Mouse (Mus musculus): ENCODE results near the gene Shf. TPM values are rescaled to one million over a fixed set of nuclear protein-coding genes. Genes with fewer than 3 reads are reported as not detected.
A peak's percentile ranks its signal among the peaks of the same experiment; 100 is the strongest.

Shf gene
- polyA plus RNA-seq, 1 experiment from 2014 or later = 2.0 TPM

- H3K9me3 ChIP-seq (ENCODE audit: control insufficient read depth) = no peaks in the 10 kb centered on the region
- 76% methylated on average over 3 of the region's 3 CpGs for WGBS
- H3K4me2 ChIP-seq (replicated peaks; ENCODE audit: low read depth) = no peak overlapping the region
- TF ChIP-seq CTCF (IDR thresholded peaks at IDR 0.05; ENCODE audit: low read depth) = no peak
- H3K27ac ChIP-seq (ENCODE audit: low read depth, low read length) = no peak overlapping the region
- no peak overlapping the region for H3K9ac ChIP-seq (ENCODE audit: low read depth, low read length)
- no peak overlapping the region for H3K4me3 ChIP-seq (ENCODE audit: low read depth, low read length)
- H3K27me3 ChIP-seq (replicated peaks; ENCODE audit: control insufficient read depth, insufficient read depth, low read length) = no peaks in the 10 kb centered on the region
- H3K36me3 ChIP-seq (ENCODE audit: control insufficient read depth, insufficient read depth) = no peaks in the 10 kb centered on the region
- no peak for ATAC-seq
- 0 out of 2 replicates have a peak, but pooled peaks cover 4% of the 10 kb centered on the region for H3K4me1 ChIP-seq (replicated peaks; ENCODE audit: control insufficient read depth, insufficient read depth, low read length)
Observed at GRCm38 (mm10) chr2:122372067-122372466, 3.1 kb upstream of the Shf start.

DNA sequence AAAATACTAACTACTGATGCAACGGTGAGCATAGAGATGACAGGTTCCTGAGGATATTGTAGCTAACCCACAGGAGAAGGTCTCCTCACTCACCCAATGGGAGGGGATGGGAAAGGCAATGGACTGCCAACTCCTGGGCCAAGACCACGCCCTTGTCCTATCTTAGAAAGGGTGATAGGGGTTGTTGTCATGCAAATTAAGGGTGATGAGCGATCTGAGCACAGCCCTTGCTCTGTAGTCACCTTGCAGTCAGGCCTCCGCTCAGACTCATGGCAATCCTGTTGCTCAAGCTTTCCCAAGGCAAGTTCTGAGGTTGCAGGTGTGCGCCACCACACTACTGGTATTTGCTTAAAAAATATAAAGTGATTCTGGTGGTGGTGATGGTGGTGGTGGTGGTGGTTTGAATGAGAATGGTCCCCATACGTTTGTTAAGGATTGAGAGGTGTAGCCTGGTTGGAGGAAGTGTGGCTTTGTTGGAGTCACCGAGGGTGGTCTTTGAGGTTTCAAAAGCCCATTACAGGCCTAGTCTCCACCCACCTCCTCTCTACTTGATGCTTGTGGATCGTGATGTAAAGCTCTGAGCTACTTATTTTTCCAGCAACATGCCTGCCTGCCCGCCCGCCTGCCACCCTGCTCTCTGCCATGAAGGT is 1.3 kb upstream of the Shf start:
- Histone ChIP-seq H3K4me2 (replicated peaks; ENCODE audit: low read depth) (no peak overlapping the region), H3K9me3 (ENCODE audit: control insufficient read depth) (no peaks in the 10 kb centered on the region), H3K27ac (ENCODE audit: low read depth, low read length) (no peak overlapping the region), H3K36me3 (ENCODE audit: control insufficient read depth, insufficient read depth) (no peaks in the 10 kb centered on the region), H3K9ac (ENCODE audit: low read depth, low read length) (no peak overlapping the region), H3K27me3 (replicated peaks; ENCODE audit: control insufficient read depth, insufficient read depth, low read length) (no peaks in the 10 kb centered on the region), H3K4me1 (replicated peaks; ENCODE audit: control insufficient read depth, insufficient read depth, low read length) (0 out of 2 replicates have a peak, but pooled peaks cover 4% of the 10 kb centered on the region), H3K4me3 (ENCODE audit: low read depth, low read length) (no peak overlapping the region)
- no peak for ATAC-seq
- WGBS = 54% methylated on average over 10 of the region's 10 CpGs
- no peak for TF ChIP-seq CTCF (IDR thresholded peaks at IDR 0.05; ENCODE audit: low read depth)

DNA sequence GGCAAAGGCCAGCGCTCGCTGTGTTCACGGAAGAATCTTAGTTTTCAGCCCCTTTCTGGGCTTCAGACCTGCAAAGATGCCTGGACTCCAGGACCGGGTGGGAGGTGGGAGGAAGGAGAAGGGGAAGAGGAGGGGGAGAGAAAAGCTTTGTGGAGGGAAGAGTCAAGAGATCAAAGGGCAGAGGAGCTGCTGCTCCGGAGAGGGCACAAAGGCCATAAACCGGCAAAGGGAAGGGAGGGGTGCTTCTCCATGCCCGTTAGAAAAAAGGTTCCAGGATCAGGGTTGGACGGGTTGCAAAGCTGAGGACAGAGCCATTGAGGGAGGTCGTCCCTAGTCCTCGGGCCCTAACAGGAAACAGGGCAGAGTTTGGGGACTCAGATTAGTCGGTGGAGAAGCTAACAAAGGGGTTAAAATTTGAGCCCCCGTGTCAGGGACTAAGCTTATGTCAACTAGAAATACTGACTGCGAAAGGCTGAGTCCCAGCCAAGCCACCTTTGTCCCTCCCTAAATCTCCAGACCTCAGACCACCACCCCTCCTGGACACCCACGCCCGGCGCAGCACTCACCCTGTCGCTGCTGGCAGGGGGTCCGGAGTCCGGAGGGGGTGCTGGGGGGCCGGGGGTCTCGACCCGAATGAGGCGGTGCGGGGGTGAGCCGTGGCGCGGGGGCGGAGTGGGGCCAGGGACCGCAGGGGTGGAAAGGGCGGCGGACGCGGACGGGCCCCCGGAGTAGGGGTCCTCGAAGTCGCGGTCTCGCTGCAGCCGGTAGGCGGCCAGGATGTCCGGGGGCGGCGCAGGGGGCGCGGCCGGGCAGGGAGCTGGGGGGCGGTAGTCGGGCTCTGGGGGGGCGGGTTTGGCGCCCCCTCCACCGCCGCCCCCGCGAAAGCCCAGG is 636 bp downstream of the Shf start:
- peak overlapping the region; percentile 99 for H3K4me2 ChIP-seq (replicated peaks; ENCODE audit: low read depth)
- peak overlapping the region; percentile 58; the same call in 1 of the 2 replicates for H3K27ac ChIP-seq (ENCODE audit: low read depth, low read length)
- no peaks in the 10 kb centered on the region for H3K9me3 ChIP-seq (ENCODE audit: control insufficient read depth)
- H3K4me3 ChIP-seq (ENCODE audit: low read depth, low read length) = peak overlapping the region; percentile 81
- no peaks in the 10 kb centered on the region for H3K36me3 ChIP-seq (ENCODE audit: control insufficient read depth, insufficient read depth)
- peak; percentile 31; the same call in 1 of the 2 replicates for TF ChIP-seq CTCF (IDR thresholded peaks at IDR 0.05; ENCODE audit: low read depth)
- WGBS = 4% methylated on average over 21 of the region's 55 CpGs
- H3K27me3 ChIP-seq (replicated peaks; ENCODE audit: control insufficient read depth, insufficient read depth, low read length) = no peaks in the 10 kb centered on the region
- H3K4me1 ChIP-seq (replicated peaks; ENCODE audit: control insufficient read depth, insufficient read depth, low read length) = 0 out of 2 replicates have a peak, but pooled peaks cover 4% of the 10 kb centered on the region
- ATAC-seq = peak; percentile 54
- peak overlapping the region; percentile 77 for H3K9ac ChIP-seq (ENCODE audit: low read depth, low read length)

DNA sequence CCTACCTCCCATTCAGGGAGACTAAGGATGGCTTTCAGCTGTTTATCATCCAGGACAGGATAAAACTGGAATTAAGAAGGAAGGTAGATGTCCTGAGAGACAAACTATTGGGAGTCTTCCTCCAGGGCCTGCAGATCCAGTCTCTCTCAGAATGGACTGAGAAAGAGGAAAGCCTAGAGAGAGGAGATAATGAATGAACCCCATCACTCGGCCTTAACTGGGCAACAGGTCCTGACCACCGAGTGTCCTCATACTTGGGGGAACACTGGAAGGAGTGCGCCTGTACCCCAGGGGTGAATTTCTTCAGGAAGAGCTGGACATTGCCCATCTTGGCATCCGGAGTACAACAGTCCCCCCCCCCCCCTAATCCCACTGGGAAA is 1.3 kb downstream of the Shf start:
- peak overlapping the region; percentile 99 for H3K4me2 ChIP-seq (replicated peaks; ENCODE audit: low read depth)
- peak overlapping the region; percentile 81 for H3K4me3 ChIP-seq (ENCODE audit: low read depth, low read length)
- no peak overlapping the region for H3K9ac ChIP-seq (ENCODE audit: low read depth, low read length)
- ATAC-seq = no peak
- no peaks in the 10 kb centered on the region for H3K9me3 ChIP-seq (ENCODE audit: control insufficient read depth)
- no peak for TF ChIP-seq CTCF (IDR thresholded peaks at IDR 0.05; ENCODE audit: low read depth)
- H3K27ac ChIP-seq (ENCODE audit: low read depth, low read length) = no peak overlapping the region
- 24% methylated on average over 4 of the region's 4 CpGs for WGBS
- no peaks in the 10 kb centered on the region for H3K36me3 ChIP-seq (ENCODE audit: control insufficient read depth, insufficient read depth)
- no peaks in the 10 kb centered on the region for H3K27me3 ChIP-seq (replicated peaks; ENCODE audit: control insufficient read depth, insufficient read depth, low read length)
- 0 out of 2 replicates have a peak, but pooled peaks cover 4% of the 10 kb centered on the region for H3K4me1 ChIP-seq (replicated peaks; ENCODE audit: control insufficient read depth, insufficient read depth, low read length)

GRCm38 (mm10) chr2:122367181-122367580 is 1.8 kb downstream of the Shf start:
- Histone ChIP-seq H3K4me3 (ENCODE audit: low read depth, low read length) (no peak overlapping the region), H3K27ac (ENCODE audit: low read depth, low read length) (no peak overlapping the region), H3K4me2 (replicated peaks; ENCODE audit: low read depth) (peak overlapping the region; percentile 99), H3K36me3 (ENCODE audit: control insufficient read depth, insufficient read depth) (no peaks in the 10 kb centered on the region), H3K9me3 (ENCODE audit: control insufficient read depth) (no peaks in the 10 kb centered on the region), H3K9ac (ENCODE audit: low read depth, low read length) (no peak overlapping the region), H3K4me1 (replicated peaks; ENCODE audit: control insufficient read depth, insufficient read depth, low read length) (0 out of 2 replicates have a peak, but pooled peaks cover 4% of the 10 kb centered on the region), H3K27me3 (replicated peaks; ENCODE audit: control insufficient read depth, insufficient read depth, low read length) (no peaks in the 10 kb centered on the region)
- no peak for ATAC-seq
- TF ChIP-seq CTCF (IDR thresholded peaks at IDR 0.05; ENCODE audit: low read depth) = no peak
- 50% methylated on average over 4 of the region's 4 CpGs for WGBS

DNA sequence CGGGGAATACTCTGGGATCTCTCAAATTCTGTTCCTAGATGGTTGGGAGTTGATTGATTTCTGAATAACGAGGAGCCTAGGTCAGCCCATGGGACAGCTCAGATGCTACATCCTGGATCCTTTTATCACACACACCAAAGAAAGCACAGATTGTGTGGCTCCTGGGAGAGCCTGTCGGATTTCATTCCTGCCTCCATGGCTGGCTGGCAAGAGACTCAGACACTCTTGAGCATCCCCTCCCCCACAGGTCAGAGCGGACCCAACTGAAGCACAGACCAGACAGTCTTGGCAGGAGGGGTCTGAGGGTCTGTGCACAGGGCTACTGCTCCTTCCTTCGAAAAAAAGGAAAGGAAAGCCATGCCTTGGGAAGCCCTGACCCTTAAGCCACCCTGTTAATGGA is 2.3 kb downstream of the Shf start:
- Histone ChIP-seq H3K36me3 (ENCODE audit: control insufficient read depth, insufficient read depth) (no peaks in the 10 kb centered on the region), H3K9me3 (ENCODE audit: control insufficient read depth) (no peaks in the 10 kb centered on the region), H3K4me2 (replicated peaks; ENCODE audit: low read depth) (no peak overlapping the region), H3K27me3 (replicated peaks; ENCODE audit: control insufficient read depth, insufficient read depth, low read length) (no peaks in the 10 kb centered on the region), H3K4me3 (ENCODE audit: low read depth, low read length) (no peak overlapping the region), H3K9ac (ENCODE audit: low read depth, low read length) (no peak overlapping the region), H3K4me1 (replicated peaks; ENCODE audit: control insufficient read depth, insufficient read depth, low read length) (0 out of 2 replicates have a peak, but pooled peaks cover 4% of the 10 kb centered on the region), H3K27ac (ENCODE audit: low read depth, low read length) (no peak overlapping the region)
- no peak for TF ChIP-seq CTCF (IDR thresholded peaks at IDR 0.05; ENCODE audit: low read depth)
- whole genome bisulfite sequencing = 58% methylated on average over 5 of the region's 5 CpGs
- ATAC-seq = no peak
